Mouse (Mus musculus) adrenal gland, adult 2 months (tissue): Measurements from ENCODE around the gene Olfr1423. TPM values are rescaled to one million over a fixed set of nuclear protein-coding genes. Genes with fewer than 3 reads are reported as not detected.
"Not testable (repeated sequence)": the region's sequence is repeated elsewhere in the genome, so short reads cannot be mapped to it uniquely, and the experiment has no call there.

ENCODE experiments used
- DNase-seq: peaks from one replicate; pipeline ENCODE4 v3.0.0; 2021
- polyA plus RNA-seq: library from polyadenylated mRNA; depleted of rRNA; stranded (reverse); fragments of >200 nt; gene quantifications from 2 replicates; pipeline ENCODE4 v1.2.3, GENCODE M21; 2012
- total RNA-seq, 2 experiments: library from RNA; stranded (reverse); gene quantifications; 2 replicates each; pipeline ENCODE4 v1.2.3; 2021

Olfr1423 gene
- total and polyA plus RNA-seq, 3 experiments = not detected

- peak; percentile 75 for DNase-seq
Measured at GRCm38 (mm10) chr19:12007105-12007931, 33.8 kb downstream of the Olfr1423 start.

- peak; percentile 28 for DNase-seq
Measured at GRCm38 (mm10) chr19:12006361-12006947, 34.7 kb downstream of the Olfr1423 start.

GRCm38 (mm10) chr19:12005376-12006360 lies 35.4 kb downstream of the Olfr1423 start:
- peak; percentile 93 for DNase-seq

GRCm38 (mm10) chr19:12004216-12005008 lies 36.7 kb downstream of the Olfr1423 start:
- no peak for DNase-seq

- DNase-seq = no peak
Measured at GRCm38 (mm10) chr19:12003568-12003967, 37.5 kb downstream of the Olfr1423 start.

- DNase-seq = no peak
Measured at GRCm38 (mm10) chr19:12002791-12003190, 38.3 kb downstream of the Olfr1423 start.

- DNase-seq = peak; percentile 73
Measured at GRCm38 (mm10) chr19:12002125-12002524, 39.0 kb downstream of the Olfr1423 start.

- no peak for DNase-seq
Measured at GRCm38 (mm10) chr19:12001686-12002085, 39.4 kb downstream of the Olfr1423 start.

- DNase-seq = no peak
Measured at GRCm38 (mm10) chr19:11995722-11996448, 45.2 kb downstream of the Olfr1423 start.

GRCm38 (mm10) chr19:11994703-11995431 lies 46.2 kb downstream of the Olfr1423 start:
- no peak for DNase-seq

GRCm38 (mm10) chr19:11992441-11993029 lies 48.6 kb downstream of the Olfr1423 start:
- DNase-seq = no peak

GRCm38 (mm10) chr19:11992034-11992433 lies 49.1 kb downstream of the Olfr1423 start:
- DNase-seq = no peak

GRCm38 (mm10) chr19:11989334-11989733 lies 51.8 kb downstream of the Olfr1423 start:
- no peak for DNase-seq

GRCm38 (mm10) chr19:11987841-11988240 lies 53.3 kb downstream of the Olfr1423 start:
- DNase-seq = no peak

- not testable (repeated sequence) for DNase-seq
Measured at GRCm38 (mm10) chr19:11984614-11985013, 56.5 kb downstream of the Olfr1423 start.
